In genomic region chr2:118700179-118701062, GRCm38 (mm10) we compare ENCODE assay signal across 8 mouse cellular contexts. TPM values are rescaled to one million over a fixed set of nuclear protein-coding genes. Genes with fewer than 3 reads are reported as not detected.
DNase-seq lines count a peak whose midpoint lies in the region.

No protein-coding gene starts in this region.

- H3K36me3 ChIP-seq in hindbrain, embryonic 10.5 days = no peaks in the 10 kb centered on the region

- H3K9me3 ChIP-seq in hindbrain, embryonic 10.5 days = no peaks in the 10 kb centered on the region

- under 1% methylated on average over 32 of the region's 32 CpGs for WGBS in hindbrain, embryonic 10.5 days

- peak; percentile 74 for DNase-seq in Muller cell, postnatal 12 days (ENCODE audit: inconsistent ontology term)
- peak; percentile 70 for DNase-seq in cerebellum, adult 8-10 months
- DNase-seq in forelimb bud, embryonic 11.5 days (ENCODE audit: low read depth, low spot score) = peak; percentile 82
- DNase-seq in hindbrain, embryonic 10.5 days (ENCODE audit: low spot score) = peak; percentile 85
- DNase-seq in layer of hippocampus, adult 9-10 months (ENCODE audit: low spot score) = peak; percentile 42
- peak; percentile 89 for DNase-seq in lung, postnatal 36 days
- DNase-seq in retina, adult 2 months (ENCODE audit: low read depth, low spot score) = peak; percentile 25
- peak; percentile 74 to 84 for DNase-seq in thymus, postnatal 36 days

- H3K27me3 ChIP-seq in hindbrain, embryonic 10.5 days (ENCODE audit: insufficient read depth, poor library complexity, severe bottlenecking) = peaks cover 97% of the 10 kb centered on the region

- H3K27ac ChIP-seq in hindbrain, embryonic 10.5 days = no peak overlapping the region; the same call in 1 of the 2 replicates

- H3K4me1 ChIP-seq in hindbrain, embryonic 10.5 days (replicated peaks) = peaks cover 46% of the 10 kb centered on the region

- H3K4me3 ChIP-seq in hindbrain, embryonic 10.5 days = peak overlapping the region; percentile 36

RNA-seq across cellular contexts. Expression of gene Ankrd63, which starts 3.3 kb away (rescaled TPM):
- not detected in 2 replicates for polyA plus RNA-seq in hindbrain, embryonic 10.5 days (2016; fragmentation: Nextera tagmentation; extraction: Ambion mirVana)

RNA-seq across cellular contexts. Expression of gene Plcb2, which starts 27.8 kb away (rescaled TPM):
- polyA plus RNA-seq in hindbrain, embryonic 10.5 days (2016; fragmentation: Nextera tagmentation; extraction: Ambion mirVana) = 0.31 and 0.43 TPM in 2 replicates

RNA-seq across cellular contexts. Expression of gene Pak6, which starts 37.3 kb away (rescaled TPM):
- polyA plus RNA-seq in hindbrain, embryonic 10.5 days (2016; fragmentation: Nextera tagmentation; extraction: Ambion mirVana) = 0.25 and 0.90 TPM in 2 replicates

RNA-seq across cellular contexts. Expression of gene Inafm2, which starts 45.1 kb away (rescaled TPM):
- polyA plus RNA-seq in hindbrain, embryonic 10.5 days (2016; fragmentation: Nextera tagmentation; extraction: Ambion mirVana) = 22.1 and 22.9 TPM in 2 replicates

Comparison
In these comparisons a context has a peak if more than half of its experiments do, and no peak if none do; other contexts are left out.
1. DNase-seq: peak in every context shown above with its lines; median percentile 89 in lung, postnatal 36 days; 85 in hindbrain, embryonic 10.5 days; 82 in forelimb bud, embryonic 11.5 days; 79 in thymus, postnatal 36 days; 74 in Muller cell, postnatal 12 days; 70 in cerebellum, adult 8-10 months; 42 in layer of hippocampus, adult 9-10 months; 25 in retina, adult 2 months.